Mouse (Mus musculus): ENCODE data around the gene Dntt.

Dntt gene

DNA sequence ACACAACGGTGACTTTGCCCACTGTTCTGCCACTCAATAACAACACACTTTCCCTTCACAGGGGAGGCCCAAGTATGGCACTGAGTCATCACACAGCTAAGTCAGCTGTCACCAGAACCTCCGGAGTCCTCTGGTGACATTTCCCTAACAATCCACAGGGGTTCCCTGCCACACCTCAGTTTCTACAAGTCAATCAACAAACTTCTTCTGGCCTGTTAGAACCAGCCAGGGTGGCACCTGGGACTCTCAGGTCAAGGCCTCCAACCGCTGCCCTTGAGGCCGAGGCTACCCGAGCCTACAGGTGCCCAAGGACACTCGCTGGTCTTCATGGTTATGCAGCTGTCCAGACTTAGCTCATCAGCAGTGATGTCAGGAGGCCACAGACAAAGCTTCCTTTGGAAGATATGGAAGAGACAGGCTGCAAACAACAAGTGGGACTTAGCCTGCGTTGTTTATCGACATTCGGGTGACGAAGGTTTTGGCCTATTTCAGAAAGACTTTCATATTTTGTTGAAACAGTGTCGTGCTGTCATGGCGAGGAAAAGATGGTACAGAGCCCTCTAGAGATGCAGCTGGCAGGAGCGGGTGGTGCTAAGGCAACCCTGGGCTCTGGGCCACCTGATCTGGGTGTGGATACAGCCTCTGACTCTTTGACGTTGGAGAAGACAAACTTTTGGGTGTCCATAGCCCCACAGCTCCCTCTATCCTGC, 44.8 kb downstream of the Dntt start:
- no peak for DNase-seq

- no peak for DNase-seq
These were observed 47.8 kb downstream of the Dntt start, which contains the start of gene Opalin for GRCm38 (mm10) chr19:41076906-41077305. Gene Opalin, minus strand, starts transcription at chr19:41077113.

DNA sequence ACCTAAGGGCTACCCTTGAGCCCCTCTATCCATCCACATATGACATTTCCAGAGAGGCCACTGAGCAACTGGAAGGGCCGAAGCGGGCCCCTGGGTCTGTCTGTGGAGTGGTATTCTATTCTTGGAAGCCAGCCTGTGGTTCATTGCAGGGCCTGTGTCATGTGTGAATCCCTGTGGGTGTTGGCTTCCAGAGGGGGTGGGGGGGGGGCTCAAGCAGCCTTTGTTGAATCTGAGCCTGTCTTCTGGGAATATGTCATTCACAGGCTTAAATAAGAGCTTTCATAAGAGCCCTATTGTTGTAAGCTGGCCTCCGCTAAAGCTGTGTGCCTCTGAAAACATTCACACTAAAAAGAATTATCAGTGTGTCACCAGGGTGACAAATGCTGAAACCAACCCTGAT, 52.5 kb downstream of the Dntt start:
- no peak for DNase-seq

- no peak for DNase-seq
These were observed 54.6 kb downstream of the Dntt start for GRCm38 (mm10) chr19:41083646-41084045.

DNA sequence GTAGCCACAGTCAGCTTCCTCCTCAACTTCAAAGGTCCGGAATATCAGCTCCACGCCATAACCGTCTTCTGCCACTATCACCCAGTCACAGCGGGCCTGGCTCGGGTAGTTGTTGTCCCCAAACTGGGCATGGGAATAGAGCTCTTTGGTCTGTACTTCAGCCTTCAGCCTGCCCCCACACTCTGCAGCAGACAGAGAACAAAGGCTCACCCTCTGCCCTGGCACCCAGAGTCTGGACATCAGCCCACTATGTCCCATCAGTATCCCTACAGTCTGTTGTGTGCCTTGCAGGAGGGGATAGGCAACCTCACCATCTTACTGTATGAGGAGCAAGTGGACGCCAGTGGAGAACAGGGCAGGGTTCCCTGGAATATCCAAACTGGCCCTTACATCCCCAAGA, 57.2 kb downstream of the Dntt start:
- no peak for DNase-seq

- peak; percentile 90 for DNase-seq
These were observed 57.6 kb downstream of the Dntt start for GRCm38 (mm10) chr19:41086700-41087099.

- no peak for DNase-seq
These were observed 58.8 kb downstream of the Dntt start for GRCm38 (mm10) chr19:41087901-41088300.

- DNase-seq: no peak
These were observed 59.4 kb downstream of the Dntt start for GRCm38 (mm10) chr19:41088491-41088890.

GRCm38 (mm10) chr19:41089833-41090232, 60.8 kb downstream of the Dntt start:
- peak; percentile 84 to 89 for DNase-seq

- DNase-seq: no peak
These were observed 62.8 kb downstream of the Dntt start for GRCm38 (mm10) chr19:41091901-41092300.

- no peak for DNase-seq
These were observed 68.0 kb downstream of the Dntt start for GRCm38 (mm10) chr19:41097038-41097437.

GRCm38 (mm10) chr19:41100863-41101262, 71.8 kb downstream of the Dntt start:
- peak; percentile 88 to 90 for DNase-seq

DNA sequence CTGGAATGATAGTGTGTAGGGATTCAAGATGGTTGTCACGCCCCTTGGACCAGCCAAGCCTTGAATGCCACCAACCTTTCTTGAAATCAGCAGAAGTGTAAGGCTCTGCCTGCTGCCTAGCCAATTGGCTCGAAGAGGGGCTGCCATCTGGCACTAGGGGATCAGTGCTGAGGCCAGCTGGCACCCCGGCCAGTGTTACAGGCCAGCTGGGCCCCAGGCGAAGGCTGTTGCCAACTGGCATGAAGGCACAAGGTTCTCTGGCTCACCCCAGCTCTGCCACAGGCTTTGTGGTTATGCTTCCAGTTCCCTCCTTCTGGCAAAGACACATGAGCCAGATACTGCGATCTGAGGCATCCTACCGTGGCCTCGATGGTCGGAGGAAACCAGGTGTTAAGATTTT, 72.3 kb downstream of the Dntt start:
- peak; percentile 96 to 99 for DNase-seq

DNA sequence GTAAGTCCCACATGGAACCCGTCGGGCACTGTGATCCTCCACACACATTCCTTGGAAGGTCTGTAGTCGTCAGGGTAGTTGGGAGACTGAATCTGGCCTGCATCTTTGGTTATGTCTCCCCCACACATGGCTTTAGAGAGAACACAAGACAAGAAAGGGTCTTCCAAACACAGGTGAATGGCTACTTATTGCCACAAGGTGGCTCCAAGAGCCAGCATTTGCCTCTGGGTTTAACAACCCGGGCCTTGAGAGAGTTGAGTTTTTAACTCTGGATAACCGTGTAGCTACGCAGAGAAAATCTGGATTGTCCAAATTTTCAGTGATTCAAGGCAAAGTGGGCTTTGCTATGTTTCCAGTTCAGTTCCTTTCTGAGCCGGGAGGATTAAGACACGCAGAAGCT, 75.8 kb downstream of the Dntt start:
- peak; percentile 62 to 66 for DNase-seq

DNA sequence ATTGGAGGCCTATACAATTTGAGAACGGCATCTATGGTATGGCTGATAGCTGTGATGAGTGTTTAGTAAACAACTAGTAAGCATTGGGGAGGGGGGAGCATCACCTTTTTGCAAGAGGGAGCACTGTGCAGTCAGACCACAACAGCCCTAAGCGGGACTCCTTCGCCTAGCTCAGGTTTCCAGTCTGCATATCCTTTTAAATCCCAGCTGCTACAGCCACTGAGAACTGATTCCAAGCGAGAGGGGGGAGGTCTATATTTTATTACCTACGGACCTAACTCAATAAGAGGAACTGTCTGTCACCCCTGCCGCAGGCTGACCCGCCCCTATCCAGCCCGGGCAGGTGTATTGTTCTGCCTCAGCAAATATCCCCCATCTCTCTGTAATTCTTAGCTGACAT, 78.5 kb downstream of the Dntt start:
- no peak for DNase-seq

DNA sequence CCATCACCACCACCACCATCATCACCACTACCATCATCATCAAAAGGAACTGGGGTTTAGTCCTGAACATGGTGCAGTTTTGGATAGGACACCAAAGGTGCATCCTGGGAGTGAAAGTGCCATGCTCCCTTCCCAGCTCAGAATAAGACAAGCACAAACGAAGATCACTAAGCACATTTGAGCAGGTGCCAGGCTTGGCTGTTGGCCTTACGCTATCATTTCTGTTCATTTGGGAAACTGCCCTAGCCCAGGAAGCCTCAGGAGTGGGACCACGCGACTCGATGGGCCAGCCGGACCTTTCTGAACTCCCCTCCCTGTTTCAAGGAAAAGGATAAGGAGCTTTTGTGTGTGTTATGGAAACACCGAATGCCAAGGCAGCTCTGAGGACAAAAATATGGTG, 79.6 kb downstream of the Dntt start:
- DNase-seq: peak; percentile 66 to 72

Measured in cerebellum, postnatal 14 days (tissue).